Mouse (Mus musculus): ENCODE measurements around the gene Spib.

- TF ChIP-seq POLR2A (IDR thresholded peaks at IDR 0.05; ENCODE audit: borderline replicate concordance, extremely low read depth, insufficient read depth, insufficient read length, poor library complexity, severe bottlenecking) (no peak), CTCF (IDR thresholded peaks at IDR 0.05; ENCODE audit: borderline replicate concordance, extremely low read depth, insufficient read depth, insufficient read length) (no peak)
These were observed 31.8 kb downstream of the Spib start for GRCm38 (mm10) chr7:44500046-44500445.
